Mouse (Mus musculus): Measurements from ENCODE around the gene Olfr1447.

Olfr1447 gene

DNA sequence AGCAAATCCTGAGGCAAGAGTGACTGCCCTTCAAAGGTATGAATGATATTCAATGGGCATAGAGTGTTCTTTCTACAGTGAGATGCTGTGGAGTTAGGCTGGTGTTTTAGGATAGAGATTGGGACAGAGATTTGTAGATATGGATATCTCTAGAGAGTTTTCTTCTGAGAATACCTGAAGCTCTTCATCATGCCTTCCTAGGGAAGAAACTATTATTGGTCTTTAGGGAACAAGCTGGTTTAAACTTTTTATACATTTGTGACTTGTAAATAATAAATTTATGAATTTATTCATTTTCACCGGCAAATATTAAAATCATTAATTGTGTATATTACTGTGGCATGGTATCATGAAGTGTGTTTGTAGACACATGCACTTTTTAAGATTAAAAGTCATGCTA is at the start of gene Olfr1447:
TSS of gene Olfr1447 (minus strand) at position 101 of the 400 bp plus-strand sequence.
- DNase-seq (ENCODE audit: low spot score): no peak

DNA sequence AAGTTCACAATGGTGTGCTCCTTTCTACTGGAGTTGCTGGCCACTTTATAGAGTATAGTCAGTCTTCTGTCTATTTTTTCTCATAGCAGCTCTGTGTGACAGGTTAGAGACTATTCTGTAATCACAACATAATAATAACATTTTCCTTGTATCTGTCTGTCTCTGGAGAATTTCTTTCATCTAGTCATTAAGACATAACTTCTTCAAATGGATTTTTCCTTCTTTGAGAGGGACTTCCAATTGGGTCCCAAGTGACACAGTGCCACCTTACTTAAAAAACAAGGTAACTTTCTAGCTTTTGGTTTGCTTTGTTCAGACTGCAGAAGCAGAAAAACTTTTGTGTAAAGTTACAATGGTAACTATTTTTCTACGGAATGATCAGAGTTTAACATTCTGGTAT is 46.4 kb upstream of the Olfr1447 start, which contains the start of gene Olfr1450:
TSS of gene Olfr1450 (plus strand) at position 301 of the 400 bp plus-strand sequence.
- no peak for DNase-seq (ENCODE audit: low spot score)

DNA sequence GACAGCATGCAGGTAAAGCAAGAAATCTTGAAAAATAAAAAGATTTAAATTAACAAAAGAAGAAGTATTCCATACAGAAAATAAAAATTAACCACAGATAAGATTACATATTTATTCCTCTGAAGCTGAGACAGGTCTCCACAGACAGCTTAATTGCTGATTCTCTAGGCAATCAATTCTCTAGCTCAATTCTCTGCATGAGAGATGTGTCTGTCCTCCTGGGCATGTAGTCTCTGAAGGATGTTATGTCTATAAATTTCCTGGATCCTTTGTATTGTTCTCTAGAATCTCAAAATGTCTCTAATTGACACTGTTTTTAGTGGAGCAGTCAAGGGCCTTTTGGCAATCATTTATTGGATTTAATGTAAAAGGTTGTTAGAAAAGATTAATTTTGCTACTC is 27.0 kb upstream of the Olfr1447 start, which contains the start of gene Olfr1449:
TSS of gene Olfr1449 (plus strand) at position 301 of the 400 bp plus-strand sequence.
- DNase-seq (ENCODE audit: low spot score): no peak

DNA sequence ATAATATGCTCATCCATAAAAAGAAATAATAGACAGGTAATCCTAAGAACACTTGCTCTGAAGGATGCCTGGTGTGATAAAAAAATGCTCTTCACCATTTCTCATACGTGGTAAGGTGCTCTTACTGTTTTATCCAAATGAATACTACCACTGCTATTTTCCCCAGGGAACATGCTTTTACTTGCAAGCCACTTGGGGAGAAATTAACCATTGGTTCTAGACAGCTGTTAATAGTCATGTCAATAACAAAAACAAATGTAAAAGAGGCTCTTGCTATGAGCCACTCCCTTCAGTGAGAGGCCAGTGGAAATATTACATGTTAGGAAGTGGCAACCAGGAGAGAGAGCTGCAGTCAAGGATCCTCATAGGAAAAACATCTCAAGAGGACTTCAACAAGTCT is 20.8 kb upstream of the Olfr1447 start, which contains the start of gene Olfr1448:
TSS of gene Olfr1448 (minus strand) at position 101 of the 400 bp plus-strand sequence.
- no peak for DNase-seq (ENCODE audit: low spot score)

DNA sequence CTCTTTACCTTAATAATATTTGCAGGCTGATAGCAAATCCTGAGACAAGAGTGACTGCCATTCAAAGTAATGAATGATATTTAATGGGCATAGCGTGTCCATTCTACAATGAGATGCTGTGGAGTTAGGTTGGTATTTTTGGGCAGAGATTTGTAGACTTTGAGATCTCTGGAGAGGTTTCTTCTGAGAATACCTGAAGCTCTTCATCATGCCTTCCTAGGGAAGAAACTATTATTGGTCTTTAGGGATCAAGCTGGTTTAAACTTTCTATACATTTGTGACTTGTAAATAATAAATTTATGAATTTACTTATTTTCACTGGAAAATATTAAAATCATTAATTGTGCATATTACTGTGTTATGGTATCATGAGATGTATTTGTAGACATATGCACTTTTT is 10.1 kb downstream of the Olfr1447 start, which contains the start of gene Olfr1446:
TSS of gene Olfr1446 (minus strand) at position 101 of the 400 bp plus-strand sequence.
- DNase-seq (ENCODE audit: low spot score): no peak

DNA sequence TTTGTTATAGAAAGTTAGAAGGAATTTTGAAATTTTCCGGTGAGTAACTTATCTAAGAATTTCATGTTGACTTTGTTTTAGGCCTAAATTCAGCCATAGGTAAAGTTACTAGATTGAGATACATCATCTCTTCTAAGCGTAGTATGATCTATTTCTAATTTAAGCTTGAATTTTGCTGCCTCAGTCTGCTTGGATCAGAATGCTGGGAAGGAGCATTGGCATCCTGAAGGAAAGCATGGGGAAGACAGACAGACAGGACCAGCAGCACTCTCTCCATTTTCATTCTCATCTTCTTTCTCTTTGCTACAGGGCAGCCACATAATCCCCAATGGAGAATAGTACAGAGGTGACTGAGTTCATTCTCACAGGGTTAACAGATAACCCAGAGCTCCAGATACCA is 20.0 kb downstream of the Olfr1447 start, which contains the start of gene Olfr1445:
TSS of gene Olfr1445 (plus strand) at position 301 of the 400 bp plus-strand sequence.
- no peak for DNase-seq (ENCODE audit: low spot score)

DNA sequence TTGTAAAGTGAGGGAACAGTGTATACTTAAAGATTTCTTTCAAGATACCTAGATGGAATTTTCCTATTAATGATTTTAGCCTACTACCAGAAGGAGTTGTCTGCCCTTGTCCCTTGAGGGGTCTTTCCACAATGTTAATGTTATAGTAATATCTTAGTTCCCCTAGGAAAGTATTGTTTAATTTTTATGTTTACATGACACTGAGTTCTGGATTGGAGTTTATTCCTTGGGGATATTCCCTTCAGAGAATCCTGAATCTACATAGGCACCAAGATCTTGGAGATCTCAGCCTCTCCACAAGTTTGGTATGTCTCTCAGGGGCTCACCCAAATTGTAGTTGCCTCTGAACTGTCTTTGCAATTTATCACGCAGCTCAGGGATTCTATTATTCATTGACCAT is 46.6 kb downstream of the Olfr1447 start, which contains the start of gene Olfr1444:
TSS of gene Olfr1444 (plus strand) at position 301 of the 400 bp plus-strand sequence.
- no peak for DNase-seq (ENCODE audit: low spot score)

Measured in layer of hippocampus, adult 9-10 months (tissue).